Mouse (Mus musculus): Measurements from ENCODE around the gene Nedd9. TPM values are rescaled to one million over a fixed set of nuclear protein-coding genes. Genes with fewer than 3 reads are reported as not detected.
A peak's percentile ranks its signal among the peaks of the same experiment; 100 is the strongest.
"Not testable (repeated sequence)": the region's sequence is repeated elsewhere in the genome, so short reads cannot be mapped to it uniquely, and the experiment has no call there.

Gene Nedd9
- total RNA-seq, 4 experiments from 2014 or later, result 12.6 to 17.8 (median 14.1) TPM

DNA sequence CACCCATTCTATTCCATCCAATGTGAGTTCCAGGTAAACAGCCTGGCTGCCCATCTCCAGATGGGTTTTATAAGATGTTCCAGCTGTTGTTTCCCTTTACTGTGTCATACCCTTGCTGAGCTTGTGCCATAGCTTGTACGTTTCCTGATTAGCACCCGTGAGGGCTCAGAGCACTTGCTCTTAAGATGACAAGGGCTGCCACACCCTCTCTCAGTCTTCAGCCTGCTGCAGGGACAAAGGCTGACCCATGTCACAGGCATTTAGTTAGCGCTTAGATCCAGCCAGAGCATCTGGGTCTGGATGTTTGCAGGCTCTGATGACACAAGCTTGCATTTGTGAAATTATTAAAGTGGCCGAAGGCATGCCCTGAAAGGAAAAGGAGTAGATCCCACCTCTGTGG, 187.1 kb downstream of the Nedd9 start:
- DNase-seq (ENCODE audit: low spot score in 2 of 2), result no peak

DNA sequence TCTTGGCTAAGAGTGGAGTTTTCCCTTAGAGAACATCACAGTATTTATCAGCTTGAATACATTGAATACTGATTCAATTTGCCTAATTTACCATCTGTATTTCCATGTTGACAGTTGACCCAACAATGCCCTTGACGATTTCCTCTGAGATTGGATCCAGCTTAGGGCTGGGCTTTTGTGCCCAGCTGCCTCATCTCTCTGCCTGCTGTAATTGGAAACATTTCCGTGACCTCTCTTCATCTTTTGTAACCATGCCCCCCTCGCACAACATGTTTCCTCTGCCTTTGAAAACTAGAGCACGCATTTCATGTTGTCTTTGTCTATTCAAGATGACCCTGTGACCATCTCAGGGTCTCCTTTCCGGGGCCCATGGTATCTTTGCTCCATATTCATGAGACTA, 188.2 kb downstream of the Nedd9 start:
- no peak for DNase-seq (ENCODE audit: low spot score in 2 of 2)

DNA sequence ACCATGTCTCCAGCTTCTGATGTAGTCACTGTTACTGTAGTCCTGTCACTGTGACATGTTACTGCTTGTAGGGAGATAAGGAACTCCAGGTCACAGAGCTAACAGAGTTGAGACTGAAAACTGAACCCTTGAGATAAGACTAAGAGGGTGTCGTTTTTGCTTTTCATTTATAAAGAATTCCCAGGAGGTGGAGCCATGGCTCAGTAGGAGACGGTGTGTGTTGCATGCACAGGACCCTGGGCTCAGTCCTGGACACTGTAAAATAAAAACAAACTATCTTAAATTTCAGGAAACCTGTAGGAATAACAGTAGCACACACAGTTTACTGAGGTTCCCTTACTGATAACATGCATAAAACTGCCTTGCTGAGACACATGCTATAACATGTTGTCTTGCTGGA, 188.6 kb downstream of the Nedd9 start:
- no peak for DNase-seq (ENCODE audit: low spot score in 2 of 2)

DNA sequence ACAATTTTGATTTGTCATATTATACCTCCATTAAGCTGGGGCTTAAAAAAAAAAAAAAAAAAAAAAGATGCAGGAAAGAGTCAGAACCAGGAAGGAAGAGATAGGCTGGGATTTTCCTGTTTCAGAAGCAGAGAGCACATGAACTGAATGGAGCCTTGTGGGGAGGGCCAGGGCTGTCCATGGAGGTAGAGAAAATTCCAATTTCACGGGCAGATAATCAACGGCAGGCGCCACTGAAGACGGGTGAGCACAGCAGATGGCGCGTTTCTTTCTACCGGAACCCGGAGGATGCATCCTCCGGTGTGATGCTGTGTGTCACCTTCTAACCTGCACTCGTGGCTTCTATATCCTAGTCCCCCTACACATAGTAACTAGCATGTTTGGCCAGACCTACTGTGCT, 190.8 kb downstream of the Nedd9 start:
- no peak for DNase-seq (ENCODE audit: low spot score in 2 of 2)

DNA sequence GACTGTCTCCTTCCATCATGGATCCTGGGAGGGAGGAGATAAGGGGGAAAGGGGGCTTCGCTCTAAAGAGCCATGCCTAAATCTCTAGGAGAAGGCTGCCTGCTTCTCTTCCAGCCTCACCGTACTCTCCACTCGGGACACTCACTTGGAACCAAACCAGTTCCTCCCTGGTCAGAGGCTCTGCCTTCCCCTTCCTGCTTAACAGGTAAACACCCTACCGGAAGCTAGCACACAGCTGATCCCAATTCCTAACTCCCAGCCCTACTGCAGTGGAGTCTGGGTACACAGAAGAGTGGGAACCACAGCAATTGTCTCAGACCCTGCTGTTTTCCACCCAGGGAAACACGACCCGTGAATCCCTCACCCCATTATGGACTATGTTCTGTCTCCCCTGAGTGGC, 191.3 kb downstream of the Nedd9 start:
- no peak for DNase-seq (ENCODE audit: low spot score in 2 of 2)

DNA sequence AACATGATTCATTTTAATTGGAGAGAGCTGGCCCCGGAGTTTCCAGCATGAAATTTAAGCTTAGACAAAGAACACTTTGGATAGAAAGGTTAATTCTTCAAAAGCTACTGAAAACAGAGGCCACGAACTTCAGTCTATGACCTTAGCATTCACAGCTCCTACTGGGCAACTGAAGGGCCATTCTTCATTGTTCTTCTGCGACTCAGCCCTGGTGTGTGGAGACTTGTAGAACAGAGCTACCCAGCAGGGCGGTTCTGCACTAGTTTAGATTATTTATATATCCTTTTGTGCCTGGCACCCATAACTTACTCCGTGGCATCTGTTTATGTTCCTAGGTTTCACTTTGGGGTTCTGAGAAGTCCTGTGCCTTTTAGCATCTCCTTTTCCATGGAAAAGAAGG, 193.6 kb downstream of the Nedd9 start:
- DNase-seq (ENCODE audit: low spot score in 2 of 2), result no peak

DNA sequence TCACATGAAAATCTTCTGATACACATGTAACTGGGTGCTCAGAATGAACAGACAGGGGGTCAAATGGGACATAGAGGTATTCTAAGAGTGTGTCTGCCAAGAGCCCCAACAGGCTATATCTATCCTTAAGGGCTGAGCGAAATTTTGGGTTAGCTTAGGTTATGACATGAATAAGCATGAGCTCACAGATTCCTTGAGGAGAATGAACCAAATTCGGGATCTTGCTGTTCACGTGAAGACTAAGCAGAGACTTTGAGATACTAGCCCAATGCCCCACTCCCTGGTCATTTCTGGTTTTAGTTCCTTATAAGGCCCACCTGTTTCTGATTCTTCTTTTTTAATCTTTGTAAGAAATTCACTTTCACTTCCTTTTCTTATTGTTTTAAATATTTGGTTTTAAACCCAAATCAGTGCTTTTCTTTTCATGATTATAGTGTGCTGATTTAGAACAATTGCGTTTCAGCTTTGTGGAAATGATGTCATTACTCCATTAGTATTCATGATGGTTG, 195.6 kb downstream of the Nedd9 start:
- DNase-seq (ENCODE audit: low spot score in 2 of 2), result no peak

DNA sequence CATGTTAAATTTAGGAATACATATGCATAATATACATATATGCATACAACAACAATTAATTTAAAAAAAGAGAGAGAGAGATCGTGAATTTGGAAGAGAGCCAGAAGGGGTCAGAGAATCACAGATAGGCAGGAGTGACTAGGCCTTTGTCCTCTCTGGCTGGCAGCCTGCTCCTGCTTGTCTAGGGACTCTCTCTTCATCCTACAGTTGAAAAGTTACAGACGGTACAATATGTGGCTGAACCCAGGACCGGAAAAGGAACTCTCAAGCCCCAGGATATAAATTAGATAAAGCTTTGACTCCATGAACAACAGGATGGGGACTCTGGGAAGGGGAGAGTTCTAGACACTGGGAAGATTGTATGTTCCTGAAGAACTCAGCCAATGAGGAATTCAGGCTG, 200.9 kb downstream of the Nedd9 start:
- DNase-seq (ENCODE audit: low spot score in 2 of 2), result no peak

DNA sequence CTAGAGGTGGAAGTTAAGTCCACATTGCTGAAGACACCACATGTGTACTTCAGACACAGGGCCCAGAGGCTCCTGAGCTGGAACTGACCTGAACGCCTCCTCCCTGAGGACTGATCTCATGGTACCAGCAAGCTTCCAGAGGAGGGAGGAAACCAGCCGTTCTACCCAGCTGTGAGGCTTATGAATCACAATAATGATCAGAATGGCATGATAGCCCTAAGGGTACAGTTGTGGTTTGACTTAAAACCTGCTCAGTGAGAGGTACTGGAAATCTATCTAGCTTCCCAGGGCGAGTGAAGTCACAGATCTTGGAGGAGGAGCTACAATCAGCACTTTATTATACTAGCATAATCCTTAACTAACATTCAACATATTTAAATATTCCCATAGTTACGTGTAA, 201.7 kb downstream of the Nedd9 start:
- no peak for DNase-seq (ENCODE audit: low spot score in 2 of 2)

DNA sequence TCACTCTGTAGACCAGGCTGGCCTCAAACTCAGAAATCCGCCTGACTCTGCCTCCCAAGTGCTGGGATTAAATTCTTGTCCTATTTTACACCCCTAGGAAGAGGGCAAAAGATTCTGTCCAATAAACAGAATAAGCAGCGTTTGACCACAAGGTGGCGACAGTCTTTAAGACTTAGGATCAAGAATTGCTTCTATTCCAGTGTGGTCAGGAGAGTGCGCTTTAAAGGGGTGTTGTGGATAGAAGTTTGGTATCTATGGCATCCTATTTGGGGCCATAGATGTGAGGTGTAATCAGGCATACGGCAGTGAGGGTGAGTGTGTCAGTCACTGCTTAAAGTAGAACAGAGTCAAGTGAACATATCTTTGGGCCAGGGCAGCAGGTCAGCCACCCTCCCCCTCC, 203.9 kb downstream of the Nedd9 start:
- peak; percentile 46 to 75 for DNase-seq (ENCODE audit: low spot score in 2 of 2)

DNA sequence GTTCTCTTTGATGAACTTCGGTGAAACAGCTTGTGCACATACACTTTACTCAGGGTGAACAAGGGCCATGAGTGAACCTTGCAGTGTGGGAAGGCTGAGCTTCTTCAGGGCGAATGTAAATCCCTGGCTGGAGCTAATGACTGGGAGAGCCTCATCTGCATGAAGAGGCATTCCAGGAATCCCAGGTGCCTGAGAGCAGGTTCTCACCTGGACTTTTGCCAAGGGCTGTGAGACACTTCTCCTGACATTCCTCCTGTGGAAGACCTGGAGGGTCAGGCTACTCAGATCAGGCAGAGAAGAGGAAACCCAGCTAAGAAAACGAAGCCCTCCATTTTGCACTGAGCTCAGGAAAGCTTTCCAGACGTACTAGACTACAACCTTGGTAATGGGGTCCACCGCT, 206.5 kb downstream of the Nedd9 start:
- no peak for DNase-seq (ENCODE audit: low spot score in 2 of 2)

DNA sequence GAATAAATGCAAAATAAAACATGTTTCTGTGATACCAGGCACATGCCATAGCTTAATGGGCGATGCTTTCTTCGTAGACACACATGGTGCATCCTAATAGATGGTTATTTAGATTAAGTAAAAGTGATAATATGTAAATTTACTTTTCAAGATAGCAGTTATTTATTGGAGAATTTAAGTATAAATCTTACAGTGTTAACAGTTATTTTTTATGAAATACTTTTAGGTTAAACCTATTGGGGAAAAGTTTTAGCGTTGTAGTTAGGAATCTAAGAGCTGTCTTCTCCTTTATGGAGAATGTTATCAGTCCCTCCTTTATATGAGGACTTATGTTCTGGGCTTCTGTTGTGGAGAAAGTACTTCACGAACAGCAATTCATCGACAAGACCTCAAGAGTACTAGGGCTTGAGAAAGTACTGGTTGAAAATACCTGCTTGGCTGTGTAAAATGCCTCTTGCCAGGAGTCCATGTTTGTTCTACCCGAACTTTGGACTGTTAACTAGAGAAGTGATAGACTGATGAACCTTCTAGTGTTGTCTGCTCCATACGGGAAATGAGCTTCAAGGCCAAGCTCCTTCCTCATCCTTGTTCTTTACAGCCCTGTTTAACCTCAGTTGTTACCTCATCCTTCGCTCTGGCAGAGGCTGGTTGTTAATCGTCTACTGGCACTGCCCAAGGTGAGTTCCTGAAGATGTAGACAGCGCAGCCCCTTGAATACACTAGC, 213.1 kb downstream of the Nedd9 start, which contains the start of gene Gm17364:
Gm17364 (minus strand) TSS at position 51 of the 724 bp plus-strand sequence.
- no peak for DNase-seq (ENCODE audit: low spot score in 2 of 2)

DNA sequence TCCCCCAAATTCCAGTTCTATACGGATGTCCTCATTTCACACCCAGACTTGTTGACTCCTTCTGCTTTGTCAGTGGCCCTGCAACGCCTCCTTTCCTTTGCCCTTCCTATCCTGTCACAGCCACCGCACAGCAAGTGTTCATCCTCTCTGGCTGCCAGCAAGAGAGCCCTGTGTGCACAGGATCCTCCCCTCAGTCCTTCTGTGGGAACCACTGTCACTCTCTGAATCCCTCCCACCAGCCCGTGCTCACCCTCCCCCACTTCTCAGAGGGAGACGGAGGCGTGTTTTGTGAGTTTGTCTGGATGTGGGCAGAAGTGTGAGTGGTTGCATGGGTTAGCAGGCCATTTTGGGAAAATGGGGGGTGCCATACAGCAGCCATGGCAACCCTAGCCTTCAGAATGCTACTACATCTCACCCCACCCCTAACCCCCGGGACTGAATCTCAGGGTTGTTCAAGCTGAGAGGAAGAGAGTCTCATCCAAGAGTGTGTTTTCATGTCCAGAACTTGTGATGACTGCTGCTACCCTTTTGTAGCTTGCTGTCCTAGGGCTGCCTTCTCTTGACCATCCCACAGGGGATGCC, 219.2 kb downstream of the Nedd9 start:
- DNase-seq (ENCODE audit: low spot score in 2 of 2), result no peak

DNA sequence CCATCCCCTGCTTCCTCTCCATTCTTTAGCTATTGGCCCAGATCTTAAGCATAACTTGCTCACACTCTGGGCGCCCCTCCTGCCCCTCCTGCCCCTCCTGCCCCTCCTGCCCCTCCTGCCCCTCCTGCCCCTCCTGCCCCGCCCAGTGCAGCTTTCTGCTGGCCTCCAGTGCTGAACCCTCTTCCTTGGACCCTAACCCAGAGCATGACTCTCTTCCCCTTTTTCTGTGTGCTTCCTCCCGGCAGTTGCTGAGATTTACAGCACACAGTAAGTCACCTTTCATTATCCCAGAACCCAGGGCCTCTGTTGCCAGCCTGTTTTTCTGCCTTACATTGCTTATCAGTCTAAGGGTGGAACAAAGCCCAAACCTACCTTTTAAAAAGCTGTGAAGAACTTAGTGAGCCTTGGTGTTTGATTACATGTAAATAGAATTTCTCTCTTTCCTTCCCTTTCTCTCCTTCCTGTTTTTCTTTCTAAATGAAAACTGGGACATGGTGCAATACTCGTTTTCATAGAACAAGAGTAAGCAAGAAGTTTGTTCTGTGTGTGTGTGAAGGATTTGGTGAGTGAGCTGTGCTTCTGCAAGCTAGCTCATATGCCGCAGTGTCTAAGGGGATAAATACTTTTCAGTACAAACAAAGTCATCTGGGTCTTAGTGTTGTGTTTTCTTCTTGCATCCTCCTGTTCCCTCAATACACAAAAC, 223.7 kb downstream of the Nedd9 start:
- DNase-seq (ENCODE audit: low spot score in 2 of 2), result no peak

DNA sequence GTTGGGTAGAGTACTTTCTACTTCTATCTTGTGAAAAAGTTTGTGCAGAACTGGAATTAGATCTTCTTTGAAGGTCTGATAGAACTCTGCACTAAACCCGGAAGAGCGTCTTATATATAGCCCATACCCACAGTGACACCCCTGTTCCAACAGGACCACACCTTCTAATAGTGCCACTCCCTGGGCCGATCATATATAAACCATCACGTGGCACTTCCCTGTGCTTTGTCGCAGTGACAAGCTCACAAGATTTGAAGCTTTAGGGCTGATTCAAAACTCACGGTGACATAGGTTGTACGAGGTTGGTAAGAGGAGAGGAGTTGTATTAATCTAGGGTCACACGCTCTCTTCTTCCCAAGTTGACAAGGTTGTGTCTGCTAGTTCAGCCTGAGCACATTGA, 225.5 kb downstream of the Nedd9 start:
- not testable (repeated sequence) for DNase-seq (ENCODE audit: low spot score in 2 of 2)

Other genes starting within 250 kb of the Nedd9 start
- 100 to 1,000 TPM; 120 to 157 (median 137) TPM for gene Smim13, start 237.5 kb downstream of the Nedd9 start, total RNA-seq (2022)
- not detected for gene Gm17364, start 213.4 kb downstream of the Nedd9 start, total RNA-seq (2022)
- gene Tmem170b, start 118.5 kb upstream of the Nedd9 start, total RNA-seq (2022), result 10 to 100 TPM; 83.3 to 88.9 (median 87.6) TPM